Mouse (Mus musculus) brain, adult 2 months (tissue): ENCODE measurements around the gene Ccdc87.
"Not testable (repeated sequence)": the region's sequence is repeated elsewhere in the genome, so short reads cannot be mapped to it uniquely, and the experiment has no call there.

Experiments
- DNase-seq: peaks from one replicate; pipeline ENCODE4 v3.0.0; 2011; ENCODE audit warnings: low read depth, low spot score

Gene Ccdc87

GRCm38 (mm10) chr19:4839149-4839548 lies at the start of gene Ccdc87, which contains the start of gene Ccs:
Ccdc87 (plus strand) TSS chr19:4839366.
Ccs (minus strand) TSS chr19:4839332.
- peak; percentile 98 for DNase-seq

- peak; percentile 20 for DNase-seq
These were observed 45.8 kb upstream of the Ccdc87 start for GRCm38 (mm10) chr19:4793281-4793830.

GRCm38 (mm10) chr19:4793831-4794422 lies 45.2 kb upstream of the Ccdc87 start, which contains the start of gene Rbm4:
Rbm4 (minus strand) TSS chr19:4793901.
- DNase-seq: peak; percentile 100

GRCm38 (mm10) chr19:4795929-4796328 lies 43.2 kb upstream of the Ccdc87 start:
- no peak for DNase-seq

- peak; percentile 76 for DNase-seq
These were observed 41.3 kb upstream of the Ccdc87 start for GRCm38 (mm10) chr19:4797846-4798245.

GRCm38 (mm10) chr19:4799083-4799482 lies 40.1 kb upstream of the Ccdc87 start:
- no peak for DNase-seq

GRCm38 (mm10) chr19:4802691-4803091 lies 36.5 kb upstream of the Ccdc87 start:
- peak; percentile 71 for DNase-seq

GRCm38 (mm10) chr19:4803283-4803682 lies 35.9 kb upstream of the Ccdc87 start:
- no peak for DNase-seq

GRCm38 (mm10) chr19:4810309-4810708 lies 28.9 kb upstream of the Ccdc87 start:
- no peak for DNase-seq

GRCm38 (mm10) chr19:4810746-4811062 lies 28.5 kb upstream of the Ccdc87 start:
- no peak for DNase-seq

- DNase-seq: peak; percentile 100
These were observed 27.9 kb upstream of the Ccdc87 start, which contains the start of the genes Gm21992 and Rbm14 for GRCm38 (mm10) chr19:4811063-4811908. Gm21992 (minus strand) TSS chr19:4811612. Rbm14 (minus strand) TSS chr19:4811634.

- DNase-seq: no peak
These were observed 27.3 kb upstream of the Ccdc87 start for GRCm38 (mm10) chr19:4811909-4812242.

- not testable (repeated sequence) for DNase-seq
These were observed 26.7 kb upstream of the Ccdc87 start for GRCm38 (mm10) chr19:4812334-4812949.

- DNase-seq: no peak
These were observed 26.2 kb upstream of the Ccdc87 start for GRCm38 (mm10) chr19:4813015-4813414.

- no peak for DNase-seq
These were observed 21.9 kb upstream of the Ccdc87 start for GRCm38 (mm10) chr19:4817182-4817835.

GRCm38 (mm10) chr19:4820678-4821303 lies 18.4 kb upstream of the Ccdc87 start:
- DNase-seq: peak; percentile 69

- DNase-seq: no peak
These were observed 10.6 kb upstream of the Ccdc87 start for GRCm38 (mm10) chr19:4828444-4829114.

- DNase-seq: peak; percentile 80
These were observed 10.0 kb upstream of the Ccdc87 start for GRCm38 (mm10) chr19:4829156-4829555.

GRCm38 (mm10) chr19:4833977-4834376 lies 5.2 kb upstream of the Ccdc87 start:
- DNase-seq: no peak

GRCm38 (mm10) chr19:4836096-4836495 lies 3.1 kb upstream of the Ccdc87 start:
- no peak for DNase-seq

GRCm38 (mm10) chr19:4837049-4837448 lies 2.1 kb upstream of the Ccdc87 start:
- no peak for DNase-seq
